Mouse (Mus musculus) lung, postnatal 14 days (tissue): ENCODE measurements around the gene Itga3.
A peak's percentile ranks its signal among the peaks of the same experiment; 100 is the strongest.

Source experiments
- DNase-seq: peaks from one replicate; pipeline ENCODE4 v3.0.0; 2021

Itga3 gene

DNA sequence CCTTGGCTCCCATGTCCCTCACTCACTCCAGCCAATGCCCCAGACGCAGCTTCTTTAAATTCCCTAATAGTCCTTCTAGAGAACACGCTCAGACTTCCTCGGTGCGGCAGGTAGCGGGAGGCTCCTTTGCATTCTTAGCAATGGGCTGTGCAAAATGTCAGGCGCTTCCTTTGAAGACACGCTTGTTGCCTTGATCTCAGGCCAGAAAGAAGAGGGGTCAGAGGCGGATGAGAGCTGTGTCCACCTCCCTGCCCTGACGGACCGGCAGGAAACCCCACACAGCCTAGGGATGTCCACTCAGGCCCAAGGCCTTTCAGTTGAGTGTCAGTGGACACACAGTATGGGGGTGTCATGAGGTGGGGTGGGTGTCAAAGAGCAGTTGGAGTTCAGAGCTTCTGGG, 19.0 kb upstream of the Itga3 start:
- DNase-seq, result no peak

DNA sequence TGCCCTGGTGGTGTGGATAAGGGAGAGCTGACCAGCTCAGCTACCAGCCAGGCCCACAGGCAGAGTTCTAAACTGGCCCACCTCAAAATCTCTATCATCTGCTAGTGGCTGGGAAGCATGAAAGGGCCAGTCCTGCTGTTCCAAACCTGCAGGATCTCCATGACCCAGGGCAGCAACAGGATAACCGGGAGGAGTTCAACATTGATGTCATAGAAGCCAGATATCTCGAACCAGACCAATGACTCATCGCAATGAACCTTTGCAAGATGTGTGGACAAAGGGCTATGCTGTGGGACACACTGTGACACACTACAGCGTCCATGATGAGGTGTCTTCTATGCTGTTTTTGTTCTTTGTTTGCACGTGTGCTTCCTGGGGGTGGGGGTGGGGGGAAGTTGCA, 16.5 kb upstream of the Itga3 start:
- DNase-seq, result no peak

DNA sequence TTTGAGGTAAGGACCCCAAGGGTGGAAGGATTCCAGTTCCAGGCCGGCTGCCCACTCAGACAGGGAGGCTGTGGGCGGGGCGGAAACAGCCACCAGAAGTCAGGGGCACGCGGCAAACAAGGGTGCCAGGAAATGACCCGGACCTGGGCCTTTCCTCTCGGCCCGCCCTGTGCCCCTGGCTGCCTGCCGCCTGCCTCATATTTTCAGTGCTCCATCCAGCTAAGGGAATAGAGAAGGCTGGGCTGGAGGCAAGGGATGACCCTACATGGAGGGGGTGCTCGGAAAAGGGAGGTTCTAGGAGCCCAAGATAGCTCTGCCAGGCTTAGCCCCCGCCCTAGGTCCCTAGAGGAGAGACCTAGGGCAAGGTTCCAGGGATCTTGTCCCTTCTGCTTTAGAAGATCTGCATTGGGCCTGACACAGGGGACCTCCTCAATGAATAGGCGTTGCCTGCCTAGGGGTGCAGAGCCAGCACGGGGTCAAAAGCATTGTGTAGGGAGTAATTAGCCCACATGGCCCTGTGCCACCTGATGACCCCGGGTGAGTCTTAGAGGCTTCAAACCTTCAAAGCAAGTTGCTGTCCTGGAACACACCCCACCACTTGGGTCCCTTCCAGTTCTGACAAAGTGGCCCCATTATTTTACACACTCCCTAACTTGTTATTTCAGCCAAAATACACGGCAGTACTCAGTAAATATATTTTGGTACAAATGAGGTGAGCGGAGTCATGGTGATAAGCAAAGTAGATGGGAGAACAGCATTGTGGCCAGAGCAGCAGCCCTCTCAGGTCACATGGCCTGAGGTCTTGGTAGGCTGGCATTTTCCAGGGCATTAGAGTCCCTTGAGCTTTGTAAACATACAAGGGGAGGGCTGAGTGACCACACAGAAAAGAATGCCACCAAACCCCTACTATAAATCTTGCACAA, 12.5 kb upstream of the Itga3 start:
- DNase-seq, result peak; percentile 82

DNA sequence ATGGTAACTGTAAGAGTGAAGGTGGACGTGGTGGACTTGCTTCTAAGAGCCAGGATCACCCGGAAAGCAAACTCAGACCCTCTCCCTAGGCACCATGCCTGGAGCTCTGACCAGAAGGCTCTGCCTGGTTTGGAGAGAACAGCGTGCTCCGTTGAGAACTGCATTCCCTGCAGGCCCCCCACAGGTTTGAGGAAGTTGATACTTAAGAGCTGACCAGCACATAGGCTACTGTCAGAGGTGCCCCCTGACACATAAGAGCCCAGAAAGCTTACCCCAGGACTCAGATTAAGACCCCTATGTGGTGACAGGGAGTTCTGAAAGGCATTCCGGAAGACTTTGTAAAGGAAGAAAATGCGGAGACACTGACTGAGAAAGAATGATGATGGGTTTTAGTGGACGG, 11.7 kb upstream of the Itga3 start:
- DNase-seq, result no peak

DNA sequence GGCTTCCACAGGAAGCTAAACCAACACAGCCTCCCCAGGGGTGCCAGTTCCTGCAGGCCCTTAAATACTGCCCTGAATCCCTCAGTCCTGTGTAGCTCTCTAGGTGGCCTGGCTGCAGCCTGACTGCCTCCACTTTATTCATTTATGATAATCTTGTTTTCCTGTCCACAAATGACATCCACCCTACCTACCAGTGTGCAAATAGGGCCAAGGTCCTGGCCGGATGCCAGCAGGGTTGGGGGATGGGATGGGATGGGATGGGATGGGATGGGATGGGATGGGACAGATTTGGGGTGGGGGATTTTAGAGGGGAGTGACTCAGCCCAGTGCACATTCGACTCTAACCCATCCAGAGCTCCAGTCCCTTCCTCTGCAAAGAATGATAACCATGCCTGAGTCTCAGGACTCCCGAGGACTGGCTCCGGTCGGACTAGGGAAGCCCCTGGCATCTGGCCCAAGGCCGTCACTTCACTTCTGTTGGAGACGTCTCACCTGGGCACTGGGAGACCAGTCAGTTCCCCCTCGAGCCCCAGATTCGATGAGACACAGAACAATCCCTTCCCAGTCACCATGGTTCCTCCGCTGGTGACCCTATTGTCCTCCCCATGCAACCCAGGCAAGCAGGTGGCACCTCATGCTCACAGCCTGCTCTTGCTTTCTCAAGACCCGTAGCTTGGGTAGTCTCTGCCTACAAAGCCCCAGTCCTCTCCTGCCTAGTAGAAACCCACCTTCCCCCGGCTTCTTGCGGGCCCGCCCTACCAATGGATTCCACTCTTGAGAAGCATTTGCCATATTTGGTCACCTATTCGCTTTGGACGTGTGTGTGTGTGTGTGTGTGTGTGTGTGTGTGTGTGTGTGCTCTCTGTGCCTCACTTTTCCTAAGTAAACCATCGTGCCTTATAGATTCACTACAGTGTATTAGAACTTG, 11.0 kb upstream of the Itga3 start:
- DNase-seq, result no peak

GRCm38 (mm10) chr11:95086229-95086628, 9.6 kb upstream of the Itga3 start:
- DNase-seq, result no peak

DNA sequence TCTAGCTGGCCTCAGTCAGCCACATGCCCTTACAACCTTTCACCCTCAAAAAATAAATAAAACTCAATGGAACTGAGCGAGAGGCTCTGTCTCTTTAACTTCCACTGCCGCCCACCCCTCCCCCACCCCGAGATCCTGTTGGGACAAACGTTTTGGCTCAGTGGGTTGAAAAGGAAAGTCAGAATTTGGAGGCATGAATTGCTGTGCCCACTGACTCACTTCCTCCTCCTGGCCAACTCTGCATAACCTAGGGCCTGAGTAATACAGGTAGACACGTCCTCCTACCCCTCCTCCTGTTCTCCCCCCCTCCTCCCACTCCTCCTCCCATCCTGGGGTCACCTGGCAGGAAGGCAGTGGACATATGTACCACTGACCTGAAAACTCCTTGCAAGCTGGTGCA, 9.1 kb upstream of the Itga3 start:
- no peak for DNase-seq

DNA sequence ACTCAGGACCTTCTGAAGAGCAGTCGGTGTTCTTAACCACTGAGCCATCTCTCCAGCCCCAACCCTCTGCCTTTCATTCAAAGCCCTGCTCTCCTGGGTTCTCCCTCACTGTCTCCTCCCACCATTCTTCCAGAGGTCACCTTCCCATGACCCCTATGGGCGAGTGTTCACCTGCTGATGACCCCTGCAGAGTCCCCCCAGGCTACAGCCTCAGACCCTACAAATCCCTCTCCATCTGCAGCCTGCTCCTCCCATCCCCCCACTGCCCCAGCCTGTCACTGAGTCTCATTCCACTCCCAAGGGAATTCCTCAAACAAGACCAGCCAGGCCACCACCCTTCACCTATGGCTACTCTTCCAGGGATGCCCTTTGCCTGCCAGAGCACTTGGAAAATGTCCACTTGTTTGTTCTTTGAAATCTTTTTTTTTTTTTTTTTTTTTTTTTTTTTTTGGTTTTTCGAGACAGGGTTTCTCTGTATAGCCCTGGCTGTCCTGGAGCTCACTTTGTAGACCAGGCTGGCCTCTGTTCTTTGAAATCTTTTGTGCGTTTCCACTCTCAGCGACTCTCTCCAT, 8.3 kb upstream of the Itga3 start:
- DNase-seq, result no peak

- DNase-seq, result no peak
These were observed 7.6 kb upstream of the Itga3 start for GRCm38 (mm10) chr11:95084175-95084574.

DNA sequence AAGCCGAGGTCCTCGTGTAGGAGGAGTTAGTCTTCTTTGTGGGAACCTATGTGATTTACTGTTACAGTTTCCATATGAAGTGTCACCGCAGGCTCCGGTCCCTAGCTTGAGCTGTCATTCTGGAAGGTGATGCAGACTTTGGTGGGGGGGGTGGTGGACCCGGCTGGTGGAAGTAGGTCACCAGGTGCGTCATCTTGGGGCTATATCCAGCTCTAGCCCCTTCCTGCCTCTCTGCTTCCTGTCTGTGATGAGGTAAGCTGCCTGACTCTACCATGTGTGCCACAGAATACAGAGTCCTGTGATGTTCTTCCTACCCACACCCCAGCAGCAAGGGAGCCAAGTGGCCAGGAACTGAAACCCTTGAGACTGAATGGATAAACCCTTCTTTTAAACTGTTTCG, 6.3 kb upstream of the Itga3 start:
- DNase-seq, result no peak

DNA sequence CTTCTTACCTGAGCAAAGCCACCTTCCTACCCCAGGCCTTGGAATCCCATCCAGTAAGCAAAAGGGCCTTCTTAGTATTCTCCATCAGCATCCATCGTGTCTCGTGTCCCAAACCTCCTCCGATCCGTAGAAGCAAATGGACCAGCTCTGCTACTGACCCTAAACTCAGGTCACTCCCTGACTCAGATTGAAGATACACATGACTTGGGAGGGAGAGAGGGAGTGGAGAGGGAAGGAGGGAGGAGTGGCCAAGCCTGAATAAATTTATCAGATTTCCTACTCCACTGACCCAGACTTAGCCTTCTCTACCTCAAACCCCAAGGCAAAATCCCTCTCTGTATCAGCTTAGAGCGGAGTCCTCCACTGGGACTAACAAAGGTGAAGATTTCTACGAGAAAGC, 4.2 kb upstream of the Itga3 start:
- no peak for DNase-seq

GRCm38 (mm10) chr11:95079256-95079875, 2.8 kb upstream of the Itga3 start:
- DNase-seq, result peak; percentile 83

GRCm38 (mm10) chr11:95077956-95078355, 1.4 kb upstream of the Itga3 start:
- no peak for DNase-seq

GRCm38 (mm10) chr11:95076041-95076535, 513 bp downstream of the Itga3 start:
- DNase-seq, result peak; percentile 56

DNA sequence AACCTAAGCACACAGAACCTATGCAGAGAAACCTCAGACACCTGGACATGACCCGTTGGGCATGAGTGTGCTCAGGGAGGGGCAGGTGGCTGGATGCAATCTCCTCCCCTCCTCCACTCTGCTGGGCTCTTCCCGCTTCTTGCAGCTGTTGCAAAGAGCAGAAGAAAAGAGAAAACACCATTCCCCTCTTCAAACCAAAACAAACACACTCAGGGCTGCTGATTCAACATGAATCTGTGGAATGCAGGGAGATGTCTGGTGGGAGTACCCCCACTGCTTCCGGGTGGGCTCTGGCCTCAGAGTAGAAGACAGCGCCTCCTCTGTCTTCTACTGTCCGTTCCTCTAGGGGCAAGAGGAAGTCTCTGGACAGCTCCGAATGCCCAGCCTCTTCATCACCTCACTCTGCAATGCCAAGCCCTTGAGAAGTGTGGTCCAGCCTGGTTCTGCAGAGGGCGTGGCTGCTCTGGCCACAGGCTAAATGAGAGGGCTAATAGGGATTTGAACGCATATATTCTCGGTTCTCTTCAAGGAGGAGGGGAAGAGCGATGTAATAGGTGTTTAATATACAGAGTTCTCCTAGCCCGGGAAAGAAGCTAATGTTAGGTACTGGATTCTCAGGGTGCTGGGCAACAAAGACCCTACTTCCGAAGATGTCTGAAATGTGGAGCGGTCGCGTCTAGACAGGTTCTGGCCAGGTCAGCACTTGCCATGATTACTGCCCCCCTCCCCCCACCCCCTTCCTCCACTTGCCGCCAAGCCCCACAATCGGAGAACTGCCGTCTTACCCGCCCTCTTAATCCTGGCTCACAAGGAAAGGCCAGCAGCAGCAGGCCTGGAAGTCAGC, 1.2 kb downstream of the Itga3 start:
- DNase-seq, result no peak

- no peak for DNase-seq
These were observed 1.9 kb downstream of the Itga3 start for GRCm38 (mm10) chr11:95074694-95075093.

- DNase-seq, result no peak
These were observed 2.8 kb downstream of the Itga3 start for GRCm38 (mm10) chr11:95073835-95074234.

DNA sequence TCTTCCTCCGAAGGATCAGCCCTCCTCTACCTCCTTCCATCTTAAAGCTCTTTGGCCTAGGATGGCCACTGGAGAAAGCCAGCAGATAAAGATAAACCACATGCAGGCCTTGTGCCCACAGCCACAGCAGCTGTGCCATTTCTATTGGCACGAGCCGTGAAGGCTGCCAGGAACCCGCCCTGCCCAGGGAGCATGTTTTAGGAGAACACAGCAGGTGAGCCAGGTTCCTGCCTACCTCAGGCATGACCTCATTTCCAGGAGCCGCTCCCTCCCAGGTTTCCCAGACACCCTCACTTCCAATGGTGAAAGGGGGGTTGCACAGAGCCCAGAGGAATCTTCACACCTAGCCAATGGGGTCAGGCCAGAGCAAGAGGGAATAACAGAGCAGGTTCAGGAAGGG, 3.8 kb downstream of the Itga3 start:
- peak; percentile 57 for DNase-seq

DNA sequence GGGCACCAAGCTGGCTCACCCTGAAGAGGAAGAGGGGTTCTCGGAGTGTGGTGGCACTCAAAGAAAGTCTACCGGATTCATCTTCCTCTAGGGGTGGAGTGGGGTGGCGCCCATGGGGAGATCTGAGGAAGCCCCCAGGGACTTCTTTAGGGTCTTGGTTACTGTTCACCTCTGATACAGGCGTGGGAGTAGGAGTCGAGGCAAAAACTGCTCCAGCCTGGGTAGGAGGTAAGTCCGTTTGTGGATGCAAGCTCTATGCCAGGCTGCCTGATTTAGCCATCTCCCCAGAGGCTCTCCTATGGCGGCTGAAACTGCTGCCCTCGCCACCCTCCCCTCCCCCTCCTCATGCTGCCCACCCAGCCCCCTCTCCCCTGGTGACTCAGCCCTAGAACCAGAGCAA, 4.5 kb downstream of the Itga3 start:
- no peak for DNase-seq

- peak; percentile 69 for DNase-seq
These were observed 5.3 kb downstream of the Itga3 start for GRCm38 (mm10) chr11:95071266-95071665.
